Mouse (Mus musculus): ENCODE data around the gene Ccdc144b.

DNA sequence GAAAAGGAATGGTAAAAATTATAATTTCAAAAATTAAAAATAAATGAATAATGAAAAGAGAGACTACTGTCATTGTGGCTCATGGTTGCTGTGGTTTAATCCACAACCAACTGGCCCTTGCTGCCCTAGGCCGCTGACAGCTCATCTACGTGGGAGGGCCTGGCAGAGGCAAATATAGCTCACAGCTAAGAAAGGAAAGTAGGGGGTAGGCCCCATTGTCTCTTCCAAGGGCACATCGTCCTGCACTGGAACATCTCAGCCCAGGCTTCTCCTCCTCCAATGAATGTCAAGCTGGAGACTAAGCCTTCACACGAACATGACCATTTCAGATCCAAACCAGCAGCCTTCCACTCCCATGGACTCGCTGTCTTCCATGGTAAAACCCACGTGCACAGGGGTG, 67.1 kb downstream of the Ccdc144b start:
- TF ChIP-seq POLR2A (IDR thresholded peaks at IDR 0.05; ENCODE audit: borderline replicate concordance, extremely low read depth, insufficient read depth, insufficient read length, poor library complexity, severe bottlenecking) (no peak), CTCF (IDR thresholded peaks at IDR 0.05; ENCODE audit: borderline replicate concordance, extremely low read depth, insufficient read depth, insufficient read length) (no peak)
